In the genomic region with DNA sequence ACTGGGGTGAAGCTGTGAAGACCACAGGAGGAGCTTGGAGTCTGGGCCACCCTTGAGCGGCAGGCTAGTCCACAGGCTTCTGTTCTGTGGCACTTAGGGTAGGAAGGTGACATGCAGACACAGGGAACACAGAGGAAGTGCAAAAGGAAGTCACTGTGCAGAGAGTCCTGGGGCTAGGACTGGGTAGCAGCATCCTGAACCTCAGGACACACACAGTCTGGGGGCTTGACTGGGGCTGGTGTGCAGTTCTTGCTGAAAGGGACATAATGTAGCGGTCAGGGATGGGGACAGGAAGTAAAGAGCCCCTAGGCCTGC, we compare ENCODE assay signal across 8 mouse cellular contexts. TPM values are rescaled to one million over a fixed set of nuclear protein-coding genes. Genes with fewer than 3 reads are reported as not detected.
DNase-seq lines count a peak whose midpoint lies in the region; ATAC-seq and TF ChIP-seq lines count a peak whose summit lies in the region.

No protein-coding gene starts in this region.

- peaks cover 7% of the 10 kb centered on the region for H3K36me3 ChIP-seq in hindbrain, embryonic 10.5 days
- H3K36me3 ChIP-seq in hindbrain, postnatal 0 days (ENCODE audit: insufficient read depth, low read length), result no peaks in the 10 kb centered on the region
- no peaks in the 10 kb centered on the region for H3K36me3 ChIP-seq in hindbrain, embryonic 16.5 days (ENCODE audit: control insufficient read depth, insufficient read depth, low read length)

- TF ChIP-seq CTCF in hindbrain, postnatal 0 days (IDR thresholded peaks at IDR 0.05; ENCODE audit: low read depth), result no peak

- peaks cover 4% of the 10 kb centered on the region for H3K27me3 ChIP-seq in hindbrain, embryonic 10.5 days (ENCODE audit: insufficient read depth, poor library complexity, severe bottlenecking)
- H3K27me3 ChIP-seq in hindbrain, postnatal 0 days (ENCODE audit: insufficient read depth, low read length), result no peaks in the 10 kb centered on the region
- no peaks in the 10 kb centered on the region for H3K27me3 ChIP-seq in hindbrain, embryonic 16.5 days (replicated peaks; ENCODE audit: control insufficient read depth, insufficient read depth, low read length)

- no peak for ATAC-seq in hindbrain, postnatal 0 days
- ATAC-seq in activated CD4-positive, CD25-positive, alpha-beta regulatory T cell, adult 4 months, result peak; percentile 19
- no peak; the same call in 1 of the 2 replicates for ATAC-seq in hindbrain, embryonic 16.5 days
- ATAC-seq in megakaryocyte progenitor cell, adult 5-6 weeks (replicated peaks; ENCODE audit: poor library complexity), result peak; percentile 29
- ATAC-seq in monocyte, adult 5-6 weeks (replicated peaks; ENCODE audit: insufficient number of reproducible peaks, low FRiP score, low TSS enrichment, poor library complexity, severe bottlenecking), result no peak

- H3K9ac ChIP-seq in hindbrain, postnatal 0 days (replicated peaks; ENCODE audit: low read length), result no peak overlapping the region
- H3K9ac ChIP-seq in hindbrain, embryonic 16.5 days (ENCODE audit: low read depth, low read length), result no peak overlapping the region

- H3K4me2 ChIP-seq in hindbrain, postnatal 0 days (ENCODE audit: low read depth, low read length), result no peak overlapping the region
- peak overlapping the region; percentile 51; the same call in 1 of the 2 replicates for H3K4me2 ChIP-seq in hindbrain, embryonic 16.5 days (ENCODE audit: low read length)

- peaks cover 32% of the 10 kb centered on the region for H3K4me1 ChIP-seq in hindbrain, embryonic 10.5 days (replicated peaks)
- 0 out of 2 replicates have a peak, but pooled peaks cover 4% of the 10 kb centered on the region for H3K4me1 ChIP-seq in hindbrain, postnatal 0 days (ENCODE audit: insufficient read depth, low read length)
- H3K4me1 ChIP-seq in hindbrain, embryonic 16.5 days (ENCODE audit: control insufficient read depth, insufficient read depth, low read depth, low read length), result peaks cover 10% of the 10 kb centered on the region

- peak overlapping the region; percentile 60; the same call in 1 of the 2 replicates for H3K27ac ChIP-seq in hindbrain, embryonic 10.5 days
- no peak overlapping the region for H3K27ac ChIP-seq in hindbrain, postnatal 0 days
- no peak overlapping the region for H3K27ac ChIP-seq in hindbrain, embryonic 16.5 days (ENCODE audit: low read depth, low read length)

- DNase-seq in hindbrain, embryonic 10.5 days (ENCODE audit: low spot score), result no peak
- no peak for DNase-seq in hindbrain, postnatal 0 days (ENCODE audit: low spot score)
- no peak for DNase-seq in left cerebral cortex, postnatal 4 days
- DNase-seq in layer of hippocampus, postnatal 36 days, result no peak

- peak overlapping the region; percentile 41 for H3K4me3 ChIP-seq in hindbrain, embryonic 10.5 days
- H3K4me3 ChIP-seq in hindbrain, postnatal 0 days (ENCODE audit: low read length), result no peak overlapping the region
- no peak overlapping the region for H3K4me3 ChIP-seq in hindbrain, embryonic 16.5 days (ENCODE audit: low read length)

- intact Hi-C loops in left cerebral cortex, postnatal 4 days (cut with DNase I), result no loop called here

- WGBS in hindbrain, embryonic 10.5 days, result 60% methylated on average over 2 of the region's 2 CpGs
- 69% methylated on average over 2 of the region's 2 CpGs for WGBS in hindbrain, postnatal 0 days
- 62% methylated on average over 2 of the region's 2 CpGs for WGBS in hindbrain, embryonic 16.5 days

- no peaks in the 10 kb centered on the region for H3K9me3 ChIP-seq in hindbrain, embryonic 10.5 days
- no peaks in the 10 kb centered on the region for H3K9me3 ChIP-seq in hindbrain, postnatal 0 days (ENCODE audit: low read length)
- no peaks in the 10 kb centered on the region for H3K9me3 ChIP-seq in hindbrain, embryonic 16.5 days (ENCODE audit: control insufficient read depth, low read length)

RNA-seq across cellular contexts. Expression of a gene that starts 22.1 kb away (rescaled TPM):
- polyA plus RNA-seq in hindbrain, embryonic 10.5 days (2016; fragmentation: Nextera tagmentation; extraction: Ambion mirVana), result 12.6 and 15.3 TPM in 2 replicates
- total RNA-seq in hindbrain, postnatal 0 days (2014; rRNA removed), result 20.2 and 21.2 TPM in 2 replicates
- 7.4 and 8.4 TPM in 2 replicates for polyA plus RNA-seq in hindbrain, postnatal 0 days (2015; fragmentation: Nextera tagmentation; extraction: Ambion mirVana)
- 10 to 100 TPM in 1 of 2 experiments, 1 to 10 TPM in 1; 8.8 to 11.1 TPM for polyA plus RNA-seq in activated CD4-positive, CD25-positive, alpha-beta regulatory T cell, adult 4 months (2017; shearing (Covaris generic))
- polyA plus RNA-seq in hindbrain, embryonic 16.5 days (2015; fragmentation: Nextera tagmentation; extraction: Ambion mirVana), result 11.4 and 13.4 TPM in 2 replicates
- total RNA-seq in megakaryocyte progenitor cell, adult 5-6 weeks (2015), result 2.6 TPM in 2 replicates
- total RNA-seq in megakaryocyte progenitor cell, adult 5-6 weeks (2017), result 3.8 and 4.2 TPM in 2 replicates
- 10 to 100 TPM; 15.0 to 16.7 TPM for total RNA-seq in left cerebral cortex, postnatal 4 days (2021)
- 10 to 100 TPM; 15.7 to 18.7 TPM for total RNA-seq in layer of hippocampus, postnatal 36 days (2021)
- 2.2 to 8.0 TPM (median 3.8 TPM) in 3 replicates for total RNA-seq in monocyte, adult 5-6 weeks (2017)

RNA-seq across cellular contexts. Expression of a gene that starts 56.3 kb away (rescaled TPM):
- 1.4 TPM in 2 replicates for polyA plus RNA-seq in hindbrain, embryonic 10.5 days (2016; fragmentation: Nextera tagmentation; extraction: Ambion mirVana)
- total RNA-seq in hindbrain, postnatal 0 days (2014; rRNA removed), result 0.26 and 0.29 TPM in 2 replicates
- polyA plus RNA-seq in hindbrain, postnatal 0 days (2015; fragmentation: Nextera tagmentation; extraction: Ambion mirVana), result 0.66 and 0.98 TPM in 2 replicates
- not detected for polyA plus RNA-seq in activated CD4-positive, CD25-positive, alpha-beta regulatory T cell, adult 4 months (2017; shearing (Covaris generic))
- 0.49 and 0.75 TPM in 2 replicates for polyA plus RNA-seq in hindbrain, embryonic 16.5 days (2015; fragmentation: Nextera tagmentation; extraction: Ambion mirVana)
- total RNA-seq in megakaryocyte progenitor cell, adult 5-6 weeks (2015), result not detected in 2 replicates
- total RNA-seq in megakaryocyte progenitor cell, adult 5-6 weeks (2017), result not detected in 2 replicates
- under 1 TPM; 0.14 to 0.16 TPM for total RNA-seq in left cerebral cortex, postnatal 4 days (2021)
- 1 to 10 TPM; 1.5 to 1.6 TPM for total RNA-seq in layer of hippocampus, postnatal 36 days (2021)
- total RNA-seq in monocyte, adult 5-6 weeks (2017), result not detected in 3 replicates

Comparison
In these comparisons a context has a peak if more than half of its experiments do, and no peak if none do; other contexts are left out.
1. ATAC-seq: peak in activated CD4-positive, CD25-positive, alpha-beta regulatory T cell, adult 4 months (single experiment) and megakaryocyte progenitor cell, adult 5-6 weeks (single experiment); none in hindbrain, postnatal 0 days (single experiment), hindbrain, embryonic 16.5 days (single experiment) and monocyte, adult 5-6 weeks (single experiment).